Mouse (Mus musculus) ovary, adult 18-20 months (tissue): ENCODE measurements around the gene Ankrd23.

Experiments
- DNase-seq: peaks from one replicate; pipeline ENCODE4 v3.0.0; 2022; ENCODE audit warnings: low spot score, mixed read lengths

The Ankrd23 gene

DNA sequence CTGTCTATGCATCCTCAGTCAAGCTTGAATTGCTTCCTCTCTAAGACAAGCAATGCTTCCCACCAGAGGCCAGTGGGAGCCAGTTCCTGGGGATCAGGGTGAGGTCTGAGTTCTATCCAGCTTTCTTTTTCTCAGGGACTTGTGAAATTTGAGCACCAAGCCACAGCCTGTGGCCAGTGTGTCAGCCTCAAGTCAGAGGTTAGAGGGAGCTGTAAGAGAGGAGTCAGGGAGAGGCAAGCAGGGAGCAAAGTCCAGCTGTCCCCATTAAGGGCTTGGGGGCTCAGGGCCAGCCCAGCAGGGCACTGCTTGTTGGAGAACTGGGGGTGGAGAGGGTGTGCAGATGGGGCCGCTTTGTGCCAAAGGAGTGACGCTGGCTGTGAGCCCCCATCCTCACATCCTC, 26.5 kb upstream of the Ankrd23 start:
- no peak for DNase-seq

DNA sequence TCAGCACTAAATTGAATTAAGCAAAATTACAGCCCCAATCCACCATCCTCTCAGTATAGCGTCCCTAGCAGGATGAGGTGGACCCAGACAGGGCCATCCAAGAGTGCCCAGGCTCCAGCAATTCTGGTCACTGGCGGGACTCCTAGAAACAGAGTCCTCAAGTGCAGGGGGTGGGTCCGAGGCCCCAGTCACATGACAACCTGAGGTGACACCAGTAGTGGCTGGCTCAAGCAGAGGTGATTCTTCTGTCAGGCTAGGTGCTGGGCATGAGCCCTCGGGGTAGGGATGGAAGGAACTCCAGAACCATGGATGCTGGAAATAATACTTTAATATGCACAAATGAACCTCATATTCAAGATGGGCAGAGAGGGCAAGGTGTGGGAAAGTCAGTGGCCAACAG, 25.7 kb upstream of the Ankrd23 start:
- DNase-seq: no peak

DNA sequence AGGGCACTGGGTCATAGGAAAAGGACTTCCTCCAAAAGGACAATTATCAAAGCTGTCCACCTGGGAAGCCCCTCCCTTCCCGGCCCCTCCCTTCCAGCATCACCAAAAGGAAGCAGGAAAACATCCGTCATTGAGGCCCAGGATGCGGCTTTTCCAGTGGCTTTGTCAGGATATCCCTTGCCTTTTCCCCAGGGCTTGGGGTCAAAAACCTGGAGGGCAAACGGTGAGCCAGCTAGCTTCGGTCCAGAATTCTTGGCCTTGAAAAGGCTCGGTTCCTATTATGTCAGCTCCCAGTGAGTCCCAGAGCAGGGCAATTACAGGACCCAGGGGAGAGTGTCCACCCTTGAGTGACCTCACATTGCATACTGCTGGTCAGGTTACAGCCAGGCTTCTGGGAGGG, 24.2 kb upstream of the Ankrd23 start:
- no peak for DNase-seq

DNA sequence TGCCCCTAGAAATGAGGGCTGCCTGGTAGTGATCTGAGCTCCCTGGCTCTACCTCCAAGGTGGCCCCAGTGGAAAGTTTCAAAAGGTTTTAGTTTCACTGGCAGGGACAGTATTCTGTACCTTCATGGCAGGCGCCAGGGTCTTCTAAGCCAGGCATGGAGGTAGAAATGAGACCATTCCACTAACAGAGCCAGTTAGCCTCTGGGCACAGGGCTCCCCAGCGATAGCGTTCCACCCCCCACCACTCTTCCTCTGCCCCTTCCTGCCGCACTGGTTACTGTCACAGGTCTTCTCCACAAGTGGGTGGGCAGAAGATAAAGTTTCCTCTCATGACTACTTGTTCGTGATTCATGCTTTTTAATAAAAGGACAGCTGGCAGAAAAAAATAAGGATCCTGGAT, 23.2 kb upstream of the Ankrd23 start:
- no peak for DNase-seq

DNA sequence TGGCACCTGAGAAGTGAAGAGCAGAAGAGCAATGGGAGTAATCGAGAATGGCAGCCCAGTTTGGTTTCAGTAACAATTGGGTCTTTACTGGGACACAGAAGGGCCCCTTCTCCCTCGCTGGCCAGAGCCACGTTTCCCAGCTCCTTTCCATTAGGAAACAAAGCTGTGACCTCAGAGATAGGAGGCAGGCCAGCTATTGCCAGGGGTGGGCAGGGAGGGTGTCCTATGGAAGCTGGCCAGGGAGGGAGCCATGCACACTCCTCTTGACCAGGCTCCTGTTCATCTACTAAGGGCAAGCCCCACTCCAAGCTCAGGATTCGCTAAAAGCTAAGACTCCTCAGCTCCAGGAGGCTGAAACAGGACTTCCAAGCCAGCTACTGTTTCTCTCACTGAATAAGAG, 22.6 kb upstream of the Ankrd23 start:
- DNase-seq: no peak

DNA sequence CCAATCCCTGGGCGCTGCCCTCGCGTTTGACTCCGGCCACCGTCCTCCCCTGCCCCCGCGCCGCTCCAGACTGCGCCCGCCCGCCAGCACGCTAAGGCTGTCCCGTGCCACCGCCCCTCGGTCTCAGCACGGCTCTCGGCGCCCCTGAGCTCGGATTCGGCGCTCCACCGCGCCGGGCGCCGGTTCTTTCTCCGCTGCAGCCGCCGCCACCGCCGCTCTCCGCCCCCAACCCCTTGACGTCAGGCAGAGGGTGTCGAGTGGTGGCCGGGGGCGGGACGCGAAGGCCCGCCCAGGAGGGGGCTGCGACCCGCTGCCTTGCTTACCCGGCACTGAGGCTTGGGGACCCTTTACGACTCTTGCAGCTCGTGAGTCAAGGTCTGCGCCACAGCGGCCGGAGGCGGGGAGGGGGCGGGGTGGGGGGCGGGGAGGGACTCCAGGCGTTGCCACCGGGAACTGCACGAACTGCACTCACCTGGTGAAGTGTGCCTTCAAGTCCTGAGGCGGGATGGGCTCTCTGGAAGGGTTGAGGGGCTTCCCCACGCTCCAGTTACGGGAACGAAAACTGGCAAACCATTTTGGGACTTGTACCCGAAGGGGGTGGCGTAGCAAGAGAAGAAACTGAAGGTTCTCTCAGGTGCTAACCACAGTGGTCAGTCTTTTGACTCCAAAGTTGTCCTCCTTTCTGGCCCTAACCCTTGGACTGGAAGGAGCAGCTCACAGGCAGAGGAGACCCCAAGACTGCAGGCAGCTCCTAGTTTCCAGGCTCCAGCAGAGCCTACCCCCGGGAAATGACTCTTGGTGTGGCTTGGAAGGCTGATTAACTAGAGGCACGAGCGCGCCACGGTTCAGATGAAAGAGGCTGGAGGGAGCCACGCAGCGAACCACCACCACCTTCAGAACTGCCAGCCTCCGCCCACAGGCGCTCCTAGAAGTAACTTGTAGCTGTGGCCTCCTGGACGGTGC, 21.6 kb upstream of the Ankrd23 start, which contains the start of gene Sema4c:
Gene Sema4c, minus strand, starts transcription at position 319 of the 963 bp plus-strand sequence.
- peak; percentile 67 for DNase-seq

DNA sequence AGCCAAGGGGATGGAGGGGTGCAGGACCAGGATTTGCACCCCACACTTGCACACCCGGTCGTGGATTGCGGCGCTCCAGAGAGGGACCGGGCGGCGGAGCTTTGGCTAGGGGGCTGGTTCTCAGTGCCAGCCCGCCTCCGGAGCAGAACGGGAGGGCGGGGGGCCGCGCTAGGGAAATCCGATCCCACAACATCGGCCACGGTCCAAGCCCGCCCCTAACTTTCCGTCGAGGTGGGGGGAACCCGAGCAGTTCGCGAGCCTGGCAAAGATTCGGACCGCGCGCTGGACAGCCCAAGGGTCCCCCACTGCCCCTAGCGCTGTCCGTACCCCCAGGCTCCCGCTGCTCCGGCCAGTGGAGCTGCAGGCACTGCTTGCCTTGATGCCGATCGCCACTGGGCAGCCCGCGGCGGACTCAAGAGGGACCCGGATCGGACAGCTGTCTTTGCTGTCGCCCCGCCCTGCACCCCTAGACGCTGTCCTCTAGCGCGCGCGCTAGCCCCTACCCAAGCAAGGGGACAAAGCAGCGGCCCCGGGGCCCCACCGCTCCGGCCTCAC, 20.9 kb upstream of the Ankrd23 start:
- DNase-seq: peak; percentile 82

DNA sequence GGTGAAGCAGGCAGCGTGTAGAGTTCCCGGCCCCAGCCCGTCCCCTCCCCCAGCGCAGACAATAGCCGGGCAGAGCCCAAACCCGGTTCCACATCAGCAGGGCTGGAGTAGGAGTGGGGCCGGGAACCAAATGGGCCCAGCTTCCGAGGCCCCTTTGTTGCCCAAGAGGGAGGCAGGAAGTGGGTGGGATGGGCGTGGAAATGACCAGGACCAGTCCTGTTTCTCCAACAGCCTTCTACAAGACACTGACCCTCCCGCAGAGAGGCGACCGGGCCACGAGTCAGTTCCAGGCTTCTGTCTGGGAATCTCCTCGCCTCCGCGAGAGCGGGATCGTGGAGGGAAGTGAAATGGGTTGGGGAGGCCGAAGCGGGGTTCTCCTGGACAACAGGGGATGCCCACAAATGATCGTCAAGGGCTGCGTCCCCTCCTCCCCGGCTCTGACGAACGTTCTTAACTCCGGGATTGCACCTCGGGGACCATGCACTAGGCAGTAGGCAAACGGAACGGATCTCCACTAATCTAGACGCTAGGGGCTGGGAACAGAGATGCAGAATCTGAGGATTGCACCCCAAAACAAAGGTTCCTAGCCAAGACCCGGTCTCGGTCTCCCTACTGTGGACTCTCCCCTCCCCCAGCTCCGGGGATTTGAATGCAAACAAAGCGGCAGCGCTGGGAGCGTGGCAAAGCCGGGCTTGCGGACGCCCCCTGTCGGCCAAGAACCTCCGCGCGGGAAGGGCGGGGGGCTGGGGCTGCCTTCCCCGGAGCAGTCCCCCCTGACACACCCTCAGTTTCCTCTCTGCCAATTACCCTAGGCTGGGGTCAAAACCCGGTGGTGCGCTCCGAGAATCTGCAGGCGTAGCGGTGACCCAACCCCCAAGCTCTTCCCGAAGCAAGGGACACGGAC, 20.1 kb upstream of the Ankrd23 start:
- DNase-seq: peak; percentile 86

DNA sequence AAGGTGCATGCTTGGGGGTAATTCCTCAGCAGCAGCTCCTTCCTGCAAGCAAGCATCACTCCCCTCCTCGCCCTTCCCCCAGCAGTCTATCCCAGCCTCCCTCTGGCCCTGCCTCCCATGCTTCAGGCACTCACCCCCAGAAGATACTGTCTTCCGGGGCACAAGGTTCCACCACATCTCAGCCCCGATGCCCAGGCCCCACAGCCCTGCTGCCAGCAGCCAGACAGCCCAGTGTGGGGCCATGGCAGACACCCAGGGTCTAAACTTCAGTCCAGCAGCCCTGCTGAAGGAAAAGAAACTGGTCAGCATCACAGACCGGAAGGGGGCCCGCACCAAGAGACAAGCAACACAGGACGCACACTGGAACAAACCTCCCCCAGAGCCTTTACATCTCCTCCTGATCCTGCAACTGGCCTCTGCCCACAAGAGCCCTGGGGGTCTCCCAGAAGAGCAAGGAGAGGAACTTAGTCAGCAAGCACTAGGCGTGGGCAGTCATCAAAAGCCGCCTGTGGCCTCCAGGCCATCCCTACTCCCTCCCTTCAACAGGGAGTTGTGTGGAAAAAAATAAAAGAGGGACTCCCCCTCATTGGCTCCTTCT, 19.2 kb upstream of the Ankrd23 start:
- DNase-seq: no peak

DNA sequence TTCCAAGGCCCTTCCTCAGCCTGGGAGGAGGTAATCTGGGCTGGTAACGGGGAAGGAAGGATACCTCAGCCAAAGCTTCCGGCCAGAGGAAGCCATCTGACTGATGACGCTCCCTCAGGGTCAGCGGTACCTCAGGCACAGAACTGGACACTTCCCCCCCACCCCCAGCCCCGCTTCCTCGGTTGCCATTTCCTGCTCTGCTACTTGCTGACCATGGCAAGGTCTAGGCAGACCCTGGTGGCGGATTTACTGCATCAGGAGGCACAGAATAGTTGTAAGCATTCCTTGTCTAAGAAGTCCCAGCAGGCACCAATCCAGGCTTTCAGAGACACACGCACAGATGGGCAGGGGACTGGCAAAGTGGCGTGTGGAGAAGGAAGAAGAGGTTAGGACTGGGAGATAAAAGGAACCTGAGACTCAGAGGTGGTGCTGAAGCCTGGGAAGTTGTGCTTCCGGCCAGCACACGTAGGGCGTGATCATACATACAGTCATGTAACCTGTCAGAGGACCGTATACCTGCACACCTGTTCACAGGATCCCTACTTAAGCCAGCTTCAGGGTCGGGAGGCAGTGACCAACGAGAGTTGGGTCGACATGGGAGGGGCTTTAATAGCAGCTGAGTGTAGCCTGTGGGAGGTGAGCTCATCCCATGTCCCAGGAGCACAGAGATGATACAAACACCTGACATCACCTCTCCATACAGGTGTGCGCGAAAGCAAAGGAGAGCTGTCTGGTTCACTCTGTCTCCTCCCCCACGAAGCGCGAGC, 18.1 kb upstream of the Ankrd23 start:
- DNase-seq: no peak

DNA sequence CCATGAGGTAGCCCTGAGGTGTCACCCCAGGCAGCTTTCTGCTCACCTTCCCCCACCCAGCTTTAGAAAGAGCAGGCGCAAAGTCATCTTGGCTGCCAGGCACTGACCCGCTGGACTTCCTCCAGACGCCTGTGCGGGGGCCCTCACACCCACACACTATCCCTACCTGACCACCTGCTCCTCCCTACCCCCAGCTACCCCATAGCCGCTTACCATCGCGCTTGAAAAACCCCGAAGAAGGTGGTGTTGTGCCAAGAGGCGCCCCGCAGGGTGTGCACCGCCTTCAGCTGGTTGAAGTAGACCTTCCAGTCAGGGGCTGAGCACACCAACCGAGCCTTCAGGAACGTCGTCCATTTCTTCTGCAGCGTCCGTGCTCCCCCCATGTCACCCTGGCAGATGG, 15.8 kb upstream of the Ankrd23 start:
- no peak for DNase-seq

DNA sequence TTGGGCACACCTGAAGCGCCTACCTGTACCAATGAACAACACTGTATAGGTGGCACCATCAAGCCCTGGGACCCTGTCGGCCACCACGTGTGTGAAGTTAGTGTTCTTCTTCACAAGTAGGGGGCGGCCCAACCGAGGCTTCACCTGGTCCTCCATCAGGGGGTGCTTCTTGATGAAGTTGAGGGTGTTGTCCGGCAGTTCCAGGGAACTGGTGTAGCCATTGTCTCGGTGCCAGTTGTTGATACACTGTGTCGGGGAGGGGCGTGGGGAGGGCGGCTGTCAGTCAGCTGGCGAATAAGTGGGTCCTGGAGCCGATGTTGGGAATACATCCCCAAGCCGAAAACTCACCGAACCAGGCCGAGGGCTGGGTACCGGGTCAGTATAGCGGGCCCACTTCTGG, 15.2 kb upstream of the Ankrd23 start:
- DNase-seq: no peak

DNA sequence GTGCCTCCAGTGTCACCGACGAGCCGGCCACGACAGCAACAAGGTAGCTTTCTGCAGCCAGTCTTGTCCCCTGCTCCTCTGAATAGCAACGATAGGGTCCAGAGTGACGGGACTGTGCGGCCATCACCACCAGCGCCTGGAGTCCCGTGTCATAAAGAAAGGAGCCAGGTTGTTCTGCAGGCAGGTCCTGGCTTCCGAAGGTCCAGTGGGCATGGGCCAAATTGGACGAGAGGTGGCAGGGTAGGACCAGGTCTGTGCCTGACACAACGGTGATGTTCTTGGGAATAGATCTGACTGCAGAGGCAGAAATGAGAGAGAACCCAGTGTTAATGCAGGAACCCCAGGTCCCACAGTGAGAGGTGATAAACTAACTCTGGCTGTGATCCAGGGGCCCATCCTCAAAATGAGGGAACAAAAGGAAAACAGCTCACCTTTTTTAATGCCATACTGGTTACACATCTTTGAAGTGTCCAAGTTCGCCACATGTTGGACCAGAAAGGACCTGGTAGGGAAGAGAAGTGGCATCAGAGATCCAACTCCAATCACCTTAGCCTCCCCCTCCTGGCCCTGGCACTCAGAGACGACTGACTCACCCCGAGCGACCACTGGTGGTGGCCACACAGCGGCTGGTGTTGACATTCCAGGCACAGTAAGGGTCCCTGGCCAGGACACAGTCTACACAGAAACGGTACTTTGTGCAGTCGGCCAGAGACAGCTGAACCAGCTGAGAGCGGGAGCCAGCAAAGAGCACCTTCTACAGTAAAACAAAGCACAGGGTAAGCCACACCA, 13.6 kb upstream of the Ankrd23 start:
- DNase-seq: no peak

DNA sequence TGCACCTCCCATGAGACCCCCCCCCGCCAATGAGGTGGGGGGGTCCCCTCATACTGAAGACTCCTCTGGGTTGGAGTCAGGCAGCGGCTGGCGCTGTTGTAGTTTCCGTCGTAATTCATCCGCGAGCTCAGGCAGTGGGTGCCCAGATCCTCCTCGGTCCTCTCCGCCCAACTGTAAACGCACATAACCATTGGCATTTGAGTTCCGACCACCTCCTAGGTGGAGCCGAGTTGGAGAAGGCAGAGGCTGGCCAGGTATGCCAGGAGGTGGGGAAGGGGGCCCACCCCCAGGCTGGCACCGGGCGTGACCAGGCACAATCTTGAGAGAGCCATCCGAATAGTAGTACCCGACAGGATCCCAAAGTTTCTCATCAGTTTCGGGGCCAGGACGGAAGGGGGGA, 12.8 kb upstream of the Ankrd23 start:
- DNase-seq: no peak

DNA sequence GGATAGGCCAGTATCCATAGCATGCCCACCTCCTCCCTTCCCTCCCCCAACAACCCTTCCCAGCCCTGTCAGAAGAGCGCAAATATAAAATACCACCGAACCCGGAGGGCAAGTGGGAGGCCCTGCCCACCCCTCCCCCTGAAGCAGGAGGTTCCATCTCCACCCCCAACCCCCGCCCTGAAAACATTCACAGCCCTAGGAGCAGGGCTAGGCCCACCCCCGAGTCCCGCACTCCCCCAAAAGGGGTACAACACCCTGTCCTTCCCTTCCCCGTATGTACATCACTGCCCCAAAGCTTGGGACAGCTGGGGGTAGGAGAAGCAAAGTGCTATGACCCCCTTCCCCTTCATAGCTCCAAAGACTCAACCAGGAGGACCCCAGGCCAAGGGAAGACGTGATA, 12.1 kb upstream of the Ankrd23 start:
- no peak for DNase-seq

DNA sequence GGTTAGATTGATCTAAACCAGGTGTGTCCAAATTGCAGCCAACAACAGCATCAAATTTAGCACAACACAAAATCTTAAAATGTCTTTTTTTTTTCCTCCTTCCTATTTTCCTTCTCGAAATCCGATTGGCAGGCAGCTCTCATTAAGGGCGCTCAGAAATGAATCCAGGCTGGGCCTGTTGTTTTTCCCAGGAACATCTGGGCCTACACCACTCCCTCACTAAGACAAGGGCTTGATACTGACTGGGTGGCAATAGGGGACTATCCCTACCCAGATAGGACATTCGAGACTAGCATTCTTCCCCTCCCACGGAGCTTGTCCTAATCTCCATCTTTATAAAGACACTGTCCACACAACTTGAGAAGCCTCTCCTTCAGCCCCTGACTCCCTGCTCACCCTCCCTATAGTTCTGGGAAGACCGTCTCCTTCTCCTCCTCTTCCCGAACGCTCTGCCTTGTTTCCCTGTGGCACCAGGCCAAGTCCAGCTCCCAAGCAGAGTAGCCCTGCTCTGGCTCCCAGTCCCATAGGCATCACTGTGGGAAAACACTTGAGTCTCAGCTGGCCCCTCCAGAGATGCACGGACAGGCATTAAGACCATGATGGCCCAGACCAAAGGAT, 11.4 kb upstream of the Ankrd23 start:
- DNase-seq: peak; percentile 60

DNA sequence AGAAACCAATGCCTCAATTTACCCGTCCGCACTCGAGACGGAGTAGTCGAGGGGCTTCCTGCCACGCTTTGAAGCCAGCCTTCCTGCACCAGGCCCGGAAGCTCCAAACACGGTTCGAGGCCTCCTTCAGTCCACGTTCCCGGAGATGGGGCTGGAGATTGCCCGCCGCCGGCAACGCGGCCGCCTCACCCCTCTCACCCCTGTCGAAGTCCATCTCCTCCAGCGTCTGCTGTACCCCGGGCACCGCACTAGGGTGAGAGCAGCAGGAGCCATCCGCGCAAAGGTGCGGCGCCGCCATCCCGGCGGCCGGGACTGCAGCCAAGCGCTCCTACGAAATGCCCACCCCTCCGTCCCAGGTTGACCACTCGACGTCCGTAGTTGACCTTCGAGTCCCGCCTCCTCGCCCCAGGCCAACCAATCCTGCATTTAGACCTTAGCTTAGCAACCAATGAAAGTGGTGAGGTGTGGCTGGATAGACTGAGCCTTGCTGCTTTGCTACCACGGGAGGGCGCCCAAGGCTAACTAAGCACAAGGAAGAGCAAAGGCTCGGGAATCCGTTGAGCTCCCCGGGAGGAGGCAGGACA, 10.3 kb upstream of the Ankrd23 start, which contains the start of gene Ankrd39:
Gene Ankrd39, minus strand, starts transcription at position 558 of the 584 bp plus-strand sequence.
- peak; percentile 97 for DNase-seq

DNA sequence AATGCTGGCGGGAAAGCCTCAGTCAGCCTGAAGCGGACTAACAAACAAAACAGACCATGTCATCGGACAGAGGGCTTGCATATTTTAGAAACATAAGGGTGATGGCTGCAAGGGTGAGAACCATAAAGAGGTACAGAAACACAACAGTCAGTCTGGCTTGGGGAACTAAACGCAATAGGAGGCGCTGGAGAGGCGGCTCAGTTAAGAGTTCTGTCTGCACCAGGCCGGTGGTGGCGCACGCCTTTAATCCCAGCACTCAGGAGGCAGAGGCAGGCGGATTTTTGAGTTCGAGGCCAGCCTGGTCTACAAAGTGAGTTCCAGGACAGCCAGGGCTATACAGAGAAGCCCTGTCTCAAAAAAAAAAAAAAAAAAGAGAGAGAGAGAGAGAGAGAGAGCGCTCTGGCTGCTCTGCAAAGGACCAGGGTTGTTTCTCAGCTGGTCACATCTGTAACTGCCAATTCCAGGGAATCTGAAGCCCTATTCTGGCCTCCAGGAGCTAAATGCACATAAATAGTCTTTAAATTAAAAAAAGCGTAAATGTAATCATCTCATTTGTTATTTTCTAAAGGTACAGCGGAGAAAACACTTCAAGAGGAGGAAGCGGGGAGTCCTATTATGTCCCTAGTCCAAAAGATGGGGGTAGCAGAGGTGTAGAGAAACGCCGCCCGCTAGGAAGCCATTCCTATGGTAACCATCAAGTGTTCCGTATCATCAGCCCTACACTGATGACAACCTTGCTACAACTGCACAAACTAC, 9.3 kb upstream of the Ankrd23 start:
- no peak for DNase-seq

DNA sequence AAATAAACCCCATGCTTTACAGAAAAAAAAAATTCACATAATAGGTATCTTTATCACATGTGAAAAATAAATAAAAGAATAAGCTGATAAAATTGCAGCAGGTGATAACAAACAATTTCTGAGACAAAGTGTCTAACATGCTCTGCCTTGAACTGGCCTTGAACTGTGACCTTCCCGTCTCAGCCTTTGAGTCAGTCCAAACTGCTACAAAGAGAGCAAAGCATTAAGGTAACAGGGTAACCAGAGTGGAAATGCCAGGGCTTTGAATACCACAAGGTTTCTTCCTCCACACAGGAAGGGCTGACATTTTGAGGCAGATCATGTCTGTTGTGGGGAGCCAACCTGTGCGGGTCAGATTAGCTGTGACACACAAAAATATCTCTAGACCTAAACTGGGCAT, 8.7 kb upstream of the Ankrd23 start:
- no peak for DNase-seq
